Mouse (Mus musculus) midbrain, embryonic 11.5 days (tissue): ENCODE data around the gene Tead2. TPM values are rescaled to one million over a fixed set of nuclear protein-coding genes. Genes with fewer than 3 reads are reported as not detected.

ENCODE experiments used
- ATAC-seq: fragments of 200-750 bp; cut with Nextera tagmentation; 2 replicates; pipeline ENCODE4 v1.8.0; 2017; ENCODE audit warnings: moderate TSS enrichment, moderate library complexity; ENCODE audit not compliant: low FRiP score
- DNase-seq: peaks from one replicate; pipeline ENCODE4 v3.0.0; 2015; ENCODE audit warnings: low spot score; ENCODE audit errors: missing footprints
- H3K27ac ChIP-seq: fragments of 300-500 bp; sonication (generic); 2 replicates; pipeline ENCODE4 v1.5.1; 2014; ENCODE audit warnings: low read depth, low read length
- H3K27me3 ChIP-seq: fragments of 300-500 bp; sonication (generic); 2 replicates; pipeline ENCODE4 v1.6.1; 2014; ENCODE audit warnings: mild to moderate bottlenecking, low read length, moderate library complexity, mixed read lengths; ENCODE audit not compliant: control insufficient read depth, insufficient read depth
- H3K36me3 ChIP-seq: fragments of 300-500 bp; sonication (generic); 2 replicates; pipeline ENCODE4 v1.6.1; 2014; ENCODE audit warnings: mild to moderate bottlenecking, low read length, moderate library complexity, mixed read lengths; ENCODE audit not compliant: control insufficient read depth, insufficient read depth
- H3K4me1 ChIP-seq: fragments of 300-500 bp; sonication (generic); 2 replicates; pipeline ENCODE4 v1.6.1; 2014; ENCODE audit warnings: low read length; ENCODE audit not compliant: control insufficient read depth, insufficient read depth
- H3K4me2 ChIP-seq: fragments of 300-500 bp; sonication (generic); 2 replicates; pipeline ENCODE4 v1.6.1; 2014; ENCODE audit warnings: mild to moderate bottlenecking, moderate library complexity
- H3K4me3 ChIP-seq: fragments of 300-500 bp; sonication (generic); 2 replicates; pipeline ENCODE4 v1.5.1; 2014; ENCODE audit warnings: low read depth, low read length
- H3K9ac ChIP-seq: fragments of 300-500 bp; sonication (generic); 2 replicates; pipeline ENCODE4 v1.6.1; 2014; ENCODE audit warnings: low read length
- H3K9me3 ChIP-seq: fragments of 300-500 bp; sonication (generic); 2 replicates; pipeline ENCODE4 v1.6.1; 2016; ENCODE audit warnings: low read length; ENCODE audit not compliant: control insufficient read depth
- WGBS: fragments of 180-500 bp; shearing (Covaris S2); extraction: QIAGEN DNeasy Blood & Tissue Kit; methylation state at CpG from one replicate; pipeline ENCODE4 v1.1.7; 2014; 5-methylcytosine and 5-hydroxymethylcytosine counted together
- polyA plus RNA-seq: library from polyadenylated mRNA; unstranded; fragments of >200 nt; fragmentation: Nextera tagmentation; extraction: Ambion mirVana; gene quantifications from 2 replicates; pipeline ENCODE4 v1.2.1, GENCODE M21; 2014

Gene Tead2
- polyA plus RNA-seq, 1 experiment from 2014 or later = 253 TPM

DNA sequence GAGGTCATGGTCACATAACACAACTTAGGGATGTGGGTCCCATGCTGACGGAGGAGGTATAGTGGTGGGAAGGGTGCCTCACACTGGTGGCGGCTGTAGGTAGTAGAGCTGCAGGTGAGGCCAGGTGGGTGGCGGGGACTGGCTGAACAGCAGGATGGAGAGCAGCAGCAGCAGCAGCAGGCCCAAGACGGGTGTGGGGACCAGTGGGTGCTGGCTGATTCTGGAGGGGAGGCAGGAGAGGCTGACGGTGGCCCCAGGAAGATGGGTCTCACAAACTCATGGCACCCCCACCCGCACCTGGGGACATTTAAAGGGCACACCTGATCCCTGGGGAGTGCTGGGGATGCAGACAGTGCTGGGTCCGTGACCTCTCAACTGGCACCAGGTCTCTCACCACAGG, 31.9 kb upstream of the Tead2 start:
- WGBS = 71% methylated on average over 7 of the region's 7 CpGs
- ATAC-seq (no peak), DNase-seq (no peak)
- no peaks in the 10 kb centered on the region for H3K36me3 ChIP-seq
- no peak overlapping the region for H3K27ac ChIP-seq
- H3K9me3 ChIP-seq = no peaks in the 10 kb centered on the region
- H3K9ac ChIP-seq = no peak overlapping the region
- peaks cover 5% of the 10 kb centered on the region for H3K4me1 ChIP-seq
- no peak overlapping the region for H3K4me3 ChIP-seq
- no peak overlapping the region for H3K4me2 ChIP-seq
- peaks cover 62% of the 10 kb centered on the region for H3K27me3 ChIP-seq

DNA sequence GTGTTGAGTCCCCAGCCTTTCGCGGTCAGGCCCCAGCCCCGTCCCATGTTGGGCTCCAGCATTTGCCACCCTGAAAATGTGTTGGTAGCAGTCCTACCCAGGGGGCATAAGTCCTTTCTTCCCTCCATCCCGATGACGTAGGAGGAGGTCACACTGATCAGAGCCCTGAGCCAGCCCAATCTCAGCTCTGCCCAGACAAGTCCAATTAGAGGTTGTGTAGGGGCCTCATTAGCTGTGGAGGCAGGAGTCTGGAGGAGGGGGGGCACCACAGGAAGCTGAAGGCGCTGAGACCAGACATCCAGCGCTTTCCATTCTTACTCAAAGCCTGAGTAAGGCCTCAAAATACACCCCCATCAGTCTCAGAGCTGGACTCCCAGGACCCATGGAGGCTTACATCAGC, 29.6 kb upstream of the Tead2 start:
- Histone ChIP-seq H3K4me2 (no peak overlapping the region), H3K4me1 (peaks cover 5% of the 10 kb centered on the region), H3K36me3 (no peaks in the 10 kb centered on the region), H3K27ac (no peak overlapping the region), H3K9me3 (no peaks in the 10 kb centered on the region), H3K27me3 (peaks cover 44% of the 10 kb centered on the region), H3K9ac (no peak overlapping the region), H3K4me3 (no peak overlapping the region)
- DNase-seq = no peak
- ATAC-seq = no peak
- 68% methylated on average over 7 of the region's 7 CpGs for WGBS

DNA sequence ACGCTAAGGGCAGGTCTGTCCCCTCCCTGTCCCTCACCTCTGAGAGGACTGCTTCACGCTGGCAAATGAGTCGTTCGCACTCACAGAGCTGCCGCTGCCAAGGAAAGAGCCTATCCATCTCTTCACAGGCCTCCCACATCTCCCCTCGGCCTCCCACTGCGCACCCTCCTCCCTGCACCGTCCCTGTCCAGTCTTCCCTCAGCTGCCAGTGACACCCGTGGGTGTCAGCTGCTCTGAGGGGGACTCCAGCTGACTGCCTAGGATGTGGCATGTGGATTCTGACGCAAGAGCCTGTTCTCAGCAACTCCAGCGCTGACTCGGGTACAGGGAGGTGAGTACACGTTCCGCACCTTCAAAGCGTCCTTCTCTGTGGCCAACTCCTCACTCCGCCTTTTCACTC, 26.0 kb upstream of the Tead2 start:
- Histone ChIP-seq H3K4me1 (no peaks in the 10 kb centered on the region), H3K9ac (no peak overlapping the region), H3K9me3 (no peaks in the 10 kb centered on the region), H3K4me3 (no peak overlapping the region), H3K4me2 (no peak overlapping the region), H3K27me3 (peaks cover 8% of the 10 kb centered on the region), H3K27ac (no peak overlapping the region), H3K36me3 (no peaks in the 10 kb centered on the region)
- ATAC-seq (no peak), DNase-seq (no peak)
- WGBS = 63% methylated on average over 16 of the region's 16 CpGs

DNA sequence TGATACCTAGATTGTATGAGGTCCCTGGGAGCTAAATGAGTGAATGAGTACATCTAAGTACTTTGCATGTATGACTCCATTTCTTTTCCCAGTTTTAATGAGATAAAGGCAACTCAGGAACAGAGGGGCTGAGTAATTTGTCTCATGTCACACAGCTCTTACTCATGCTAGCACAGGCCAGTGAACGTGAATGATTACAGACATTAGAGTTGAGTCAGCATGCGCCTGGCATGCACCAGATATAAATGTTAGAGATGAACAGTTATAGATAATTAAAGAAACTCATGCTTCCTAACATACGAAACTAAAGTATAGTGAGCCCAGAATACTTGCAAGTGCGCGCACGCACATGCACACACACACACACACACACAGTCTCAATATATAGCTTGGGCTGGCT, 25.4 kb upstream of the Tead2 start:
- Histone ChIP-seq H3K27me3 (peaks cover 4% of the 10 kb centered on the region; the same call in 1 of the 2 replicates), H3K36me3 (no peaks in the 10 kb centered on the region), H3K4me1 (no peaks in the 10 kb centered on the region), H3K4me2 (no peak overlapping the region), H3K9me3 (no peaks in the 10 kb centered on the region), H3K27ac (no peak overlapping the region), H3K4me3 (no peak overlapping the region), H3K9ac (no peak overlapping the region)
- DNase-seq (no peak), ATAC-seq (no peak)
- WGBS = 92% methylated on average over 6 of the region's 6 CpGs

DNA sequence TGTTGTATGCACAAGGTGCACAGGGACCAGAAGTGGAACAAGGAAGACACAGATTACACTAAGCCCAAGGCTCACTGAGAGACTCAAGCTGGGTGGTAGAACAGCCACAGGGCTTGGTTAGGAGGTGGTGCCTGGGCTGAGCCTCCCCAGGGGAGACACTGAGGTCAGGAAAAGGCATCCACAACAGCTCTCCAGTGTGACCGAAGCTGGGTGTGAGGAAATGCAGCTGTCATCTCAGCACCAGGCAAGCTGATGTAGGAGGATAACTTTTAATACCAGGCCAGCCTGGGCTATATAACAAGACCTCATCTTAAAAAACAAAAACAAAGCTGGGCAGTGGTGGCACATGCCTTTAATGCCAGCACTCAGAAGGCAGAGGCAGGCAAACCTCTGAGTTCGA, 24.4 kb upstream of the Tead2 start:
- Histone ChIP-seq H3K9ac (no peak overlapping the region), H3K4me2 (no peak overlapping the region), H3K36me3 (no peaks in the 10 kb centered on the region), H3K9me3 (no peaks in the 10 kb centered on the region), H3K27ac (no peak overlapping the region), H3K4me1 (no peaks in the 10 kb centered on the region), H3K27me3 (peaks cover 4% of the 10 kb centered on the region; the same call in 1 of the 2 replicates), H3K4me3 (no peak overlapping the region)
- DNase-seq = no peak
- 76% methylated on average over 2 of the region's 2 CpGs for WGBS
- ATAC-seq = no peak

DNA sequence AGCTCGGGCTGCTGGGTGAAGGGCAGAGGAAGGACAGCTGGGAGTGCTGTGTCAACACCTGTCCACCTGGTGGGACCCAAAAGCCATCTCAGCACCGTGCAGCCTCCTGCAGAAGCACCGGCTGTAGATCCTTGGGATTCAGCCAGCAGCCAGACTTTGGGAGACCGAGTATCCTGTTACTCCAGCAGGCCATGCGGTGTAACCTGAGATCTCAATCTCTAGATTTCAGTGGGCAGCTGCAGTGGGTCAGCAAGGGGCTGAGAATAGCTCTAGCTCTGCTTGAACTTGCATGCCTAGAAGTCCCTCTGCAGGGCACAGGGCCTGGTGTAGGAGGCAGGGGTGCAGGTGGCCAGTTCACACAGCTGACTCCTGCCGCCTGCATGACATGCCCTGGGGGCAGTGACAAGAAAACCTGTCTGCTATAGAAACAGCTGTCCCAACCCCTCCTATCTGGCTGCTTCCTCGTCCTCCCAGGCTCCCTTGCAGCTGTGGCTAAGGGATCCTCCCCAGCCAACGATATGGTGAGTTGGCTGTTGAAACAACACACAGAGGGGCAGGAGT, 23.7 kb upstream of the Tead2 start:
- WGBS = 33% methylated on average over 8 of the region's 8 CpGs
- ATAC-seq = no peak
- DNase-seq = no peak
- Histone ChIP-seq H3K27ac (no peak overlapping the region), H3K9ac (no peak overlapping the region), H3K4me2 (no peak overlapping the region), H3K9me3 (no peaks in the 10 kb centered on the region), H3K4me3 (no peak overlapping the region), H3K36me3 (no peaks in the 10 kb centered on the region), H3K4me1 (no peaks in the 10 kb centered on the region), H3K27me3 (peaks cover 4% of the 10 kb centered on the region; the same call in 1 of the 2 replicates)

DNA sequence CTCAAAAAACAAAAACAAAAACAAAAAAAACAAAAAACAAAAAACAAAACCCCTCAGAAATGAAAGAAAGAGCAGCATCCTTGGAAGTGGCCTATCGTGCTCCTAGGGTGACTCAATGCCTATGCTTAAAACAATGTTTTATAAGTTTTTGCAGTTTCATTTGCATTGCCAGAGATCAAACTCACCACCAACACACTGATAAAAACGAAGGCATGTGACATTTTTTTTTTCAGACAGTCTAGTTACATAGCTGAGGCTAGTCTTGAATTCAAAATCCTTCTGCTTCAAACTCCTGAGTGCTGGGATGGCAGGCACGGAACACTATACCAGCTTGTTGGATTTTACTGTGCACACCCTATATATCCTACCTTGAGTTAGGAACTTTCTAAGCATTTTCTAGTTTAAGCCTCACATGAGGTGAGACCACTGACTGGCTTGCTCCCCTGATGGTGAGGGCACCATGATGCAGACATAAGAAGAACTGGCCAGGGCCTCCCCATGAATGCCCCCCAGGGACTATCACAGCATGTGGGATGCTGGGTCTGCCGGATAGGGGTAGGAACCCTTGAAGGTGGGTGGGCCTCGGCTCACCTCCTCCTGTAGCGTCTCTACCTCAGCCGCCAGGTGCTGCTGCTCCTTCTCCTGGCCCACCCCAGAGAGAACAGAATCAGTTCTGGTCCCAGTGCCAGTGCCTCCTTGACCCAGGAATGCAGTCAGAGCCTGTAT, 22.8 kb upstream of the Tead2 start:
- ATAC-seq (no peak), DNase-seq (no peak)
- no peaks in the 10 kb centered on the region for H3K36me3 ChIP-seq
- no peak overlapping the region for H3K4me2 ChIP-seq
- peaks cover 4% of the 10 kb centered on the region; the same call in 1 of the 2 replicates for H3K27me3 ChIP-seq
- WGBS = 80% methylated on average over 7 of the region's 7 CpGs
- H3K9me3 ChIP-seq = no peaks in the 10 kb centered on the region
- no peak overlapping the region for H3K27ac ChIP-seq
- H3K9ac ChIP-seq = no peak overlapping the region
- H3K4me3 ChIP-seq = no peak overlapping the region
- H3K4me1 ChIP-seq = no peaks in the 10 kb centered on the region

DNA sequence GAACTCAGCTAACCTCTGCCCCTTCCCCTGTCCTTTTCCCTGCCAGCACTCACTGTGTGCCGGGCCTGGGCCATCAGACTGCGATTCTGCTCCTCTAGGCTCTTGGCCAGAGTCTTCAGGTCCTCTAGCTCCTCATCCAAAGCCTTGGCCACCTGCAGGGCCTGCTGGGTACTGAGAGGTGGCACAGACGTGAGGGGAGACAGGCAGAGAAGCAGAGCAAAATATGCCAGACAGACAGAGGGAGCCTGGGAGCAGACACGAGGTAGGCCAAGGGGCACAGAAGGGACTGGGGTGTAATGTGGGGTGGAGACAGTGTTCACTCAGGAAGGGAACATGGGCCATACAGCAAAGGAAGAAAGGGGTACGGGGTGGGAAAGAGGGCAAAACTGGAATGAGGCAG, 22.1 kb upstream of the Tead2 start:
- no peak overlapping the region for H3K4me2 ChIP-seq
- H3K27ac ChIP-seq = no peak overlapping the region
- ATAC-seq (no peak), DNase-seq (no peak)
- no peaks in the 10 kb centered on the region for H3K36me3 ChIP-seq
- 67% methylated on average over 5 of the region's 5 CpGs for WGBS
- no peak overlapping the region for H3K4me3 ChIP-seq
- H3K9me3 ChIP-seq = no peaks in the 10 kb centered on the region
- no peaks in the 10 kb centered on the region for H3K4me1 ChIP-seq
- no peak overlapping the region for H3K9ac ChIP-seq
- H3K27me3 ChIP-seq = peaks cover 4% of the 10 kb centered on the region; the same call in 1 of the 2 replicates

DNA sequence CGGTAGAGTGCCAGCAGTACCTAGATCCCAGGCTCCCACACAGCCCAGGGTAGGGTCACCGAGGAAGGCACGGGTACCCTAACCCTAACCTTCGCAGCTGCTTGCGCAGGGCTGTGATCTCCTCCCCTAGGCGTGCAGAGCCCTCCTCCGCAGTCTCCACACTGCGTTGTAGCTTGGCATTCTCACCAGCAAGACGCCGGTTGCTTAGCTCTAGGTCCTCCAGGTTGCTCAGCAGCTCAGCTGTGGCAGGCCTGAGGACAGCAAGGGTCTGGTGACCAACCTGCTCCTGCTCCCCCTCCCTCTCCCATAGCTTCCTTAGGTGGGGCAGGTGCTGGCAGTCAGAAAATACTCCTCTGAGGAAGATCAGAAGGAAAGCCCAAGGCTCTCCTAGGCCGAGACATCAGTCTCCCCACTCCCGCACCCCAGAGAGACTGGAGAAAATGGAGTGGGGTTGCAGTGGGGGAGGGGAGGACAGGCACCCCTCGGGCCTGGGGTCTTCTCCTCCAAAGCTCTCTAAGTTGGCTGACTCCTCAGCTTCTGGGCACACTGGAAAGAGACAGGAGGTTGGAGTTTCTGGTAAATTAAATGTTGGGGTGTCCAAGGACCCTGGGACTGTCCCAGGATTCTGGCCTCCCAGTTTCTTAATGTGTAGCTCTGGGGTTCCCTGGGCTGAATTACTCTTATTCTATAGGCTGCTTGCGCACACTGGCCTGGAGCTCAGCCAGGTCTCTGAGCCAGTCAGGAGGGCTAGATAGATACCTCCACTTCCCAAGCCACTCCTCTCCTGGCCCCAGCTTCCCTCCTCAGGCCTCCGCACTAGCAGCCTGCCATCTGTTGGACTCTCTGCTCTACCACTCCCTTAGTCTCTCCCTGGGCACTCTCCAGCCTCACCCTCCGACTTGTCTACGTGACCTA, 21.4 kb upstream of the Tead2 start:
- Histone ChIP-seq H3K4me1 (no peaks in the 10 kb centered on the region), H3K27me3 (peaks cover 4% of the 10 kb centered on the region; the same call in 1 of the 2 replicates), H3K27ac (no peak overlapping the region), H3K9ac (no peak overlapping the region), H3K36me3 (no peaks in the 10 kb centered on the region), H3K4me2 (no peak overlapping the region), H3K4me3 (no peak overlapping the region), H3K9me3 (no peaks in the 10 kb centered on the region)
- no peak for ATAC-seq
- DNase-seq = no peak
- WGBS = 79% methylated on average over 17 of the region's 17 CpGs
